Mouse (Mus musculus) thymus, adult 2 months (tissue): ENCODE data around the gene Zdhhc20.

ENCODE experiments used
- CTCF ChIP-seq: fragments of 200-500 bp; IDR thresholded peaks from 2 replicates; pipeline ENCODE4 v1.5.1; 2012; ENCODE audit warnings: mild to moderate bottlenecking, control low read depth, low read length, moderate library complexity, borderline replicate concordance; ENCODE audit not compliant: control insufficient read depth, poor library complexity, insufficient read depth; ENCODE audit errors: extremely low read depth
- POLR2A ChIP-seq: fragments of 200-500 bp; IDR thresholded peaks from 2 replicates; pipeline ENCODE4 v1.6.1; 2012; ENCODE audit warnings: mild to moderate bottlenecking, low read length, control low read depth, moderate library complexity; ENCODE audit not compliant: control insufficient read depth, poor library complexity, insufficient read depth; ENCODE audit errors: extremely low read depth

GRCm38 (mm10) chr14:57894346-57894745 is 4.3 kb upstream of the Zdhhc20 start:
- TF ChIP-seq POLR2A = no peak
- TF ChIP-seq CTCF = no peak
